16 mouse cellular contexts compared by ENCODE assay signal in genomic region chr8:117182746-117183145, GRCm38 (mm10). TPM values are rescaled to one million over a fixed set of nuclear protein-coding genes. Genes with fewer than 3 reads are reported as not detected.
DNase-seq lines count a peak whose midpoint lies in the region; ATAC-seq and TF ChIP-seq lines count a peak whose summit lies in the region.
"Had no signal": no experiment of that assay in that cellular context is flagged by ENCODE, and none has a peak within 500 bp of the region (broad histone marks: within the 10 kb centered on the region; RNA-seq: fewer than 3 reads in every experiment).

No protein-coding gene starts in this region.

- H3K27me3 ChIP-seq in forebrain, postnatal 0 days (ENCODE audit: insufficient read depth, low read length), result no peaks in the 10 kb centered on the region
- no peaks in the 10 kb centered on the region for H3K27me3 ChIP-seq in forebrain, embryonic 12.5 days
- no peaks in the 10 kb centered on the region for H3K27me3 ChIP-seq in liver, adult 2 months (ENCODE audit: control insufficient read depth, insufficient read depth, low read length)
- H3K27me3 ChIP-seq in E14TG2a.4 (ENCODE audit: insufficient read depth, low read length), result peaks cover 41% of the 10 kb centered on the region
- H3K27me3 ChIP-seq: limb, embryonic 12.5 days; midbrain, embryonic 13.5 days had no signal

- no peak for TF ChIP-seq POLR2A in liver, adult 2 months (IDR thresholded peaks at IDR 0.05; ENCODE audit: extremely low read depth, insufficient read depth, low read length)
- no peak for TF ChIP-seq POLR2A in brain, embryonic 14.5 days (IDR thresholded peaks at IDR 0.05; ENCODE audit: borderline replicate concordance, extremely low read depth, insufficient read depth, insufficient read length, poor library complexity, severe bottlenecking)

- H3K4me2 ChIP-seq in forebrain, postnatal 0 days (ENCODE audit: low read depth), result no peak overlapping the region
- no peak overlapping the region for H3K4me2 ChIP-seq in forebrain, embryonic 12.5 days
- H3K4me2 ChIP-seq: limb, embryonic 12.5 days; midbrain, embryonic 13.5 days had no signal

- peaks cover 26% of the 10 kb centered on the region for H3K36me3 ChIP-seq in forebrain, postnatal 0 days (ENCODE audit: insufficient read depth)
- peaks cover 22% of the 10 kb centered on the region for H3K36me3 ChIP-seq in forebrain, embryonic 12.5 days (replicated peaks)
- peaks cover 12% of the 10 kb centered on the region for H3K36me3 ChIP-seq in liver, adult 2 months (ENCODE audit: control insufficient read depth, insufficient read depth, low read length)
- H3K36me3 ChIP-seq in E14TG2a.4 (ENCODE audit: insufficient read depth, low read length), result peaks cover 31% of the 10 kb centered on the region

- no peak overlapping the region for H3K9ac ChIP-seq in forebrain, postnatal 0 days
- no peak overlapping the region for H3K9ac ChIP-seq in forebrain, embryonic 12.5 days
- H3K9ac ChIP-seq in liver, adult 2 months (ENCODE audit: low read depth, low read length), result no peak overlapping the region
- H3K9ac ChIP-seq: limb, embryonic 12.5 days; midbrain, embryonic 13.5 days had no signal

- TF ChIP-seq CTCF in forebrain, postnatal 0 days (IDR thresholded peaks at IDR 0.05; ENCODE audit: low read depth), result 0 out of 2 replicates have a peak, but pooled peaks have one; percentile 25
- TF ChIP-seq CTCF in liver, adult 2 months (IDR thresholded peaks at IDR 0.05; ENCODE audit: low read depth, low read length), result peak; percentile 19; the same call in 1 of the 2 replicates
- TF ChIP-seq CTCF in E14TG2a.4 (conservative IDR thresholded peaks at IDR 0.05; ENCODE audit: low read length), result peak; percentile 57
- TF ChIP-seq CTCF in brain, embryonic 14.5 days (IDR thresholded peaks at IDR 0.05; ENCODE audit: borderline replicate concordance, extremely low read depth, insufficient read depth, insufficient read length), result peak; percentile 33; the same call in 1 of the 2 replicates

- 0 out of 2 replicates have a peak, but pooled peaks cover 3% of the 10 kb centered on the region for H3K79me2 ChIP-seq in liver, adult 2 months (ENCODE audit: control insufficient read depth, insufficient read depth, low read length)

- H3K27ac ChIP-seq in forebrain, postnatal 0 days (ENCODE audit: low read depth, low read length), result no peak overlapping the region
- H3K27ac ChIP-seq in forebrain, embryonic 12.5 days, result no peak overlapping the region
- no peak overlapping the region for H3K27ac ChIP-seq in liver, adult 2 months (replicated peaks; ENCODE audit: insufficient read depth, low read depth, low read length)
- H3K27ac ChIP-seq: limb, embryonic 12.5 days; midbrain, embryonic 13.5 days had no signal

- DNase-seq in forebrain, postnatal 0 days, result no peak
- DNase-seq in liver, adult 2 months (ENCODE audit: extremely low read depth, low read depth, low spot score), result no peak
- no peak for DNase-seq in liver
- DNase-seq in brain, embryonic 14.5 days (ENCODE audit: low read depth), result no peak
- no peak for DNase-seq in ovary, postnatal 14 days (ENCODE audit: low spot score)
- DNase-seq in right cerebral cortex, adult 18-20 months, result no peak
- DNase-seq: cerebellum, adult 9-11 months; heart, postnatal 14 days; kidney, postnatal 36 days; lung, postnatal 36 days; spleen, adult 18-20 months had no signal

- no peak overlapping the region for H3K4me3 ChIP-seq in forebrain, postnatal 0 days (ENCODE audit: low read depth, low read length)
- no peak overlapping the region for H3K4me3 ChIP-seq in forebrain, embryonic 12.5 days (replicated peaks)
- no peak overlapping the region for H3K4me3 ChIP-seq in liver, adult 2 months (ENCODE audit: insufficient read depth, low read depth, low read length)
- H3K4me3 ChIP-seq in E14TG2a.4 (replicated peaks; ENCODE audit: low read length), result no peak overlapping the region
- H3K4me3 ChIP-seq: limb, embryonic 12.5 days; midbrain, embryonic 13.5 days had no signal

- no peaks in the 10 kb centered on the region for H3K4me1 ChIP-seq in forebrain, postnatal 0 days (ENCODE audit: insufficient read depth)
- H3K4me1 ChIP-seq in forebrain, embryonic 12.5 days, result no peaks in the 10 kb centered on the region
- H3K4me1 ChIP-seq in liver, adult 2 months (ENCODE audit: control insufficient read depth, insufficient read depth, low read length), result no peaks in the 10 kb centered on the region
- H3K4me1 ChIP-seq in E14TG2a.4 (replicated peaks; ENCODE audit: low read depth, low read length), result peaks cover 41% of the 10 kb centered on the region
- H3K4me1 ChIP-seq: midbrain, embryonic 13.5 days had no signal

- 96% methylated on average over 4 of the region's 4 CpGs for WGBS in forebrain, postnatal 0 days
- WGBS in forebrain, embryonic 12.5 days, result 99% methylated on average over 4 of the region's 4 CpGs
- WGBS in liver, adult 2 months, result over 99% methylated on average over 4 of the region's 4 CpGs

- no peaks in the 10 kb centered on the region for H3K9me3 ChIP-seq in forebrain, postnatal 0 days (ENCODE audit: low read length)
- no peaks in the 10 kb centered on the region for H3K9me3 ChIP-seq in forebrain, embryonic 12.5 days
- no peaks in the 10 kb centered on the region for H3K9me3 ChIP-seq in E14TG2a.4 (ENCODE audit: low read length)
- H3K9me3 ChIP-seq: limb, embryonic 12.5 days; midbrain, embryonic 13.5 days had no signal

- ATAC-seq in forebrain, postnatal 0 days, result no peak
- ATAC-seq in forebrain, embryonic 12.5 days (ENCODE audit: low FRiP score), result no peak
- ATAC-seq: inflammation-experienced regulatory T-cells, adult 6 months; midbrain, embryonic 13.5 days had no signal

RNA-seq across cellular contexts. Expression of gene Gan, which starts 24.8 kb away (rescaled TPM):
- 9.4 and 13.6 TPM in 2 replicates for total RNA-seq in forebrain, postnatal 0 days (2014; rRNA removed)
- 3.2 and 4.8 TPM in 2 replicates for polyA plus RNA-seq in forebrain, postnatal 0 days (2015; fragmentation: Nextera tagmentation; extraction: Ambion mirVana)
- 2.9 and 3.4 TPM in 2 replicates for polyA plus RNA-seq in forebrain, embryonic 12.5 days (2016; fragmentation: Nextera tagmentation; extraction: Ambion mirVana)
- total RNA-seq in liver, adult 2 months (2014; rRNA removed), result 1.2 and 1.3 TPM in 2 replicates
- 1.1 and 1.5 TPM in 2 replicates for polyA plus RNA-seq in liver, adult 2 months (2012; rRNA removed)
- polyA plus RNA-seq in brain, embryonic 14.5 days (2012; rRNA removed), result 8.0 and 10.5 TPM in 2 replicates
